Comparison of ENCODE assay signal across 8 mouse cellular contexts in the genomic region with DNA sequence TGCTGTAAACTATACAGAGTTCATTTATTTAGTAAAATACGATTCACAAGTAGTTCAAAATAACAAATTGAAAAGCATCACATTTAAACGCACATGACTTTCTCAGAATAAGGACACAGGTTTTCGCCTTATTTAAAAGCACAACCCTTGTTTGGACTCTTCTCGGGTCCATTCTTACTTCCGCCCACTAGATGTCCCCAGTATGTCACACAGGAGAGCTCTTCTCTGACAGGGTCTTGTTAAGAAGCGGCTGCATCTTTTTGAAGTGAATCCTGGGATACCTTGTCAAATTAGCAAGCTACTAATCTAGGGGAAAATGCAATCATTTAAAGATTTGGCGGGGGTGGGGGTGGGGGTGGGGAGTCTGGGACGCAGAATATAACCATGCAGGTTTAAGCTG.
DNase-seq lines count a peak whose midpoint lies in the region.

No protein-coding gene starts in this region.

- DNase-seq in heart, postnatal 10 days: peak; percentile 9 to 25
- no peak for DNase-seq in heart, adult 9 months (ENCODE audit: low spot score in 2 of 2)
- DNase-seq in ES-CJ7 (ENCODE audit: low read depth, low spot score) (peak; percentile 70), MN1 (ENCODE audit: low spot score) (no peak)
- DNase-seq in embryo, embryonic 9.5 days (ENCODE audit: extremely low spot score): peak; percentile 46
- peak; percentile 38 for DNase-seq in kidney, postnatal 10 days
- DNase-seq in retina, postnatal 7 days (ENCODE audit: low read depth, low spot score): peak; percentile 25
- DNase-seq in thymus, adult 18-20 months: no peak

- intact Hi-C loops in heart, postnatal 10 days (cut with DNase I): loop anchor here (1.0 kb wide), 1 partner anchor 93 kb away; no protein-coding TSS in a partner anchor

Comparison
In these comparisons a context has a peak if more than half of its experiments do, and no peak if none do; other contexts are left out.
1. DNase-seq: peak in heart, postnatal 10 days (2 of 2), ES-CJ7 (single experiment), embryo, embryonic 9.5 days (single experiment), kidney, postnatal 10 days (single experiment) and retina, postnatal 7 days (single experiment); none in heart, adult 9 months (0 of 2), MN1 (single experiment) and thymus, adult 18-20 months (0 of 2).